Mouse (Mus musculus) spleen, adult 2 months (tissue): Measurements from ENCODE around the gene Bcor. TPM values are rescaled to one million over a fixed set of nuclear protein-coding genes. Genes with fewer than 3 reads are reported as not detected.

Source experiments
- DNase-seq, 2 experiments: peaks; one replicate each; pipeline versions ENCODE4 v3.0.0 to v3.0.0-alpha.2; 2012 to 2021; ENCODE audit warnings: low spot score in 2 of 2, low read depth in 1 of 2
- H3K27ac ChIP-seq: fragments of 200-500 bp; 2 replicates; pipeline ENCODE4 v1.5.1; 2012; ENCODE audit warnings: low read length, inconsistent platforms; ENCODE audit not compliant: insufficient read depth
- H3K27me3 ChIP-seq: fragments of 200-500 bp; 2 replicates; pipeline ENCODE4 v1.6.1; 2012; ENCODE audit warnings: mild to moderate bottlenecking, moderate library complexity, low read length, inconsistent platforms; ENCODE audit not compliant: control insufficient read depth, insufficient read depth
- H3K36me3 ChIP-seq: fragments of 200-500 bp; 2 replicates; pipeline ENCODE4 v1.6.1; 2012; ENCODE audit warnings: mild to moderate bottlenecking, low read length, inconsistent platforms; ENCODE audit not compliant: control insufficient read depth, insufficient read depth
- H3K4me1 ChIP-seq: fragments of 200-500 bp; 2 replicates; pipeline ENCODE4 v1.6.1; 2011; ENCODE audit warnings: inconsistent platforms; ENCODE audit not compliant: control insufficient read depth, insufficient read depth, insufficient read length
- H3K4me3 ChIP-seq: fragments of 200-500 bp; 2 replicates; pipeline ENCODE4 v1.5.1; 2011; ENCODE audit warnings: mild to moderate bottlenecking, inconsistent platforms; ENCODE audit not compliant: insufficient read depth, insufficient read length; ENCODE audit errors: extremely low read depth
- CTCF ChIP-seq: fragments of 200-500 bp; IDR thresholded peaks from 2 replicates; pipeline ENCODE4 v1.5.1; 2011; ENCODE audit warnings: mild to moderate bottlenecking, inconsistent platforms; ENCODE audit not compliant: insufficient read depth, insufficient read length, insufficient replicate concordance; ENCODE audit errors: extremely low read depth
- POLR2A ChIP-seq: fragments of 200-500 bp; IDR thresholded peaks from 2 replicates; pipeline ENCODE4 v1.6.1; 2011; ENCODE audit warnings: low read depth, low read length, inconsistent platforms
- WGBS: fragments of 180-500 bp; shearing (Covaris S2); methylation state at CpG from one replicate; pipeline ENCODE4 v1.1.7; 2018; 5-methylcytosine and 5-hydroxymethylcytosine counted together
- polyA plus RNA-seq: library from polyadenylated mRNA; depleted of rRNA; stranded (reverse); fragments of >200 nt; gene quantifications from 2 replicates; pipeline ENCODE4 v1.2.3, GENCODE M21; 2012

Bcor gene
- polyA plus RNA-seq, 1 experiment = 12.8 TPM

GRCm38 (mm10) chrX:12065782-12066181 lies 94.4 kb downstream of the Bcor start:
- TF ChIP-seq CTCF (no peak), POLR2A (no peak)
- no peak for DNase-seq
- H3K4me1 ChIP-seq = peaks cover 13% of the 10 kb centered on the region; the same call in 1 of the 2 replicates
- no peak overlapping the region for H3K4me3 ChIP-seq
- WGBS = 42% methylated on average over 9 of the region's 9 CpGs
- no peaks in the 10 kb centered on the region for H3K27me3 ChIP-seq
- H3K27ac ChIP-seq = no peak overlapping the region
- no peaks in the 10 kb centered on the region for H3K36me3 ChIP-seq

DNA sequence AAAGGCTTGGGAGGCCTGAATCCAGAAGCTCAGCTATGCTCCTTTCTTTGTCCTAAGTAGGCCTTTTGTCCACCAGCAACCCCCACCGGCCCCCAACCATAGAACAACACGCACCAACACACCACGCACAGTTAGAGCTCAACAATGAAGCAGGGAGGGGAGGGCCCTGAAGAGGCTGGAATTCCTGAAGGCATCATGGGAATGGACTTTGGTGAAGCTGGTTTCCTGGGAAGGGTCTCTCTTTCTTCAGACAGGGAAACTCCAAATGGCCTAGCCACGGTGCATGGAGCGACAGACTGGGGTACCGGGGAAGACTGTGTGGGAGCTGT lies 97.3 kb downstream of the Bcor start:
- Histone ChIP-seq H3K36me3 (0 out of 2 replicates have a peak, but pooled peaks cover 4% of the 10 kb centered on the region), H3K4me3 (no peak overlapping the region), H3K27me3 (no peaks in the 10 kb centered on the region), H3K4me1 (peaks cover 13% of the 10 kb centered on the region; the same call in 1 of the 2 replicates), H3K27ac (no peak overlapping the region; the same call in 1 of the 2 replicates)
- TF ChIP-seq POLR2A (no peak), CTCF (no peak)
- WGBS = 72% methylated on average over 6 of the region's 6 CpGs
- no peak for DNase-seq

DNA sequence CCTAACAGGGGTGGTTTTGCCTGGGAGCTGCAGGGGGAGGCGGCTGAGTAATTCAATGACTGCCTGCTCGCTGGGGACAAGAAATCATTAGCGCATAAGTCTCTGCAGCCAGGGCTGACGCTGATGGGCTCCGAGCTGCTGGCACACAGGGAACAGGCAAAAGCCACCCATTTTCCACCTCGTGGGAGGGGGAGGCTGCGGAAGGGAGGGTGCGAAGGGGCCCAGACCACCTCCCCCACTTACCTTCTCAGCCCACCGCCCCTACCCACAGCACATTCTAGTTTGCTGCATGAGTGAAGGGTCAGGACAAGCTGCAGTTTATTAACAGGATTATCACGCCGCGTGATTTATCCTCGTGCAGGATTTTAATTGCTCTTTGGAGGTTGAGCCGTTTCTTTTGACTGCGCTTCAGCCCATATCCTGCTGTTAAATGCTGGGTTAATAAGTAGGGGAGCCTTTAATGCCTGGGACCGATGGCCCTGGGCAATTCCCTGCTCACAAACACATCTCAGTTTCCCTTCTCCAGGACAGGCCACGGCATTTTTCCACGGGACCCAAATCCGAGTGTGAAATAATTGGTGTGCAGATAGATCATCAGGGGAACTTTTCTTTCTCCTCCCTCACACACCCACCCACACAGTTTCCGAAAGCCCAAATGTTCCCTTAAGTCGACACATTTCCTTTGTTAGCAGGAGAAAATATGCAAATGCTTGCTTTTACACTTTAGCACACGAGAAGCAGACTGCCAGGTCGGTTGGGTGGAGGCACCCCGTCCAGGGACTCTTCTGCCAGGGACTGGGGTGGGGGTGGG lies 97.8 kb downstream of the Bcor start:
- Histone ChIP-seq H3K27ac (no peak overlapping the region), H3K4me3 (no peak overlapping the region), H3K36me3 (peaks cover 5% of the 10 kb centered on the region), H3K4me1 (peaks cover 13% of the 10 kb centered on the region; the same call in 1 of the 2 replicates), H3K27me3 (no peaks in the 10 kb centered on the region)
- 60% methylated on average over 24 of the region's 24 CpGs for WGBS
- DNase-seq = no peak
- TF ChIP-seq CTCF (no peak), POLR2A (no peak)

GRCm38 (mm10) chrX:12060848-12061247 lies 99.3 kb downstream of the Bcor start:
- Histone ChIP-seq H3K4me1 (peaks cover 11% of the 10 kb centered on the region; the same call in 1 of the 2 replicates), H3K27me3 (no peaks in the 10 kb centered on the region), H3K27ac (no peak overlapping the region), H3K4me3 (no peak overlapping the region), H3K36me3 (peaks cover 12% of the 10 kb centered on the region)
- DNase-seq = no peak
- WGBS = 89% methylated on average over 3 of the region's 3 CpGs
- no peak for TF ChIP-seq CTCF
- TF ChIP-seq POLR2A = no peak

- Histone ChIP-seq H3K27ac (no peak overlapping the region), H3K4me3 (no peak overlapping the region), H3K27me3 (no peaks in the 10 kb centered on the region), H3K36me3 (peaks cover 19% of the 10 kb centered on the region), H3K4me1 (peaks cover under 1% of the 10 kb centered on the region; the same call in 1 of the 2 replicates)
- 92% methylated on average over 11 of the region's 11 CpGs for WGBS
- DNase-seq = no peak
- TF ChIP-seq CTCF (no peak), POLR2A (no peak)
These were observed 102.9 kb downstream of the Bcor start for GRCm38 (mm10) chrX:12057210-12057609.

DNA sequence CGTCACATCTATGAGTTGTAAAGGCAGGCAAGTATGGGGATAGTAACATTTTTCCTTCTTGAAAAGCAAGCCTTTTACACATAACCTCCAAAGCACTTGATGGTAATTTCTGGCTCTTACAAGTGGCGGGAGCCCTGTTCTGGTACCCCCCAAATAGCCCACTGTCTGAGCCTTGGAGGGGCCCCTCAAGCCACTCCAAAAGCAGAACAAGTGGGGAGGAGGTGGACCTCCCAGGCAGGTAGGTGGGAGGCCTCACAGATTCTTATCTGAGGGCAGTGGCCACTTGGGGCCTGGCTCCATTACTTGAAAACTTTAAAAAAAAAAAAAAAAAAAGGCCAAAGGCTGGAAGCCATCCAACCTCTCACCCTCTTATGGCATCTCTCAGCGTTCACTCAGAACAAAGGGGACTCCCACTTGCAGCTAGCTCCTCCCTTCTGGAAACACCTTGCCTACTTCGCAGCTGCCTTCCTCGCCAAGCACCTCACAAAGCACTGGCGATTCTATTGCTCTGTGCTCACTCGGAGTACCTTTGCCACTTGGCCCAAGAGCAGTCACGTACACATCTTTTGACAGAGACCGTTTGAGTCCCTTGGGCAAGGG lies 106.7 kb downstream of the Bcor start:
- 80% methylated on average over 9 of the region's 9 CpGs for WGBS
- DNase-seq = no peak
- Histone ChIP-seq H3K27me3 (no peaks in the 10 kb centered on the region), H3K27ac (no peak overlapping the region), H3K4me1 (peaks cover 4% of the 10 kb centered on the region; the same call in 1 of the 2 replicates), H3K4me3 (no peak overlapping the region), H3K36me3 (peaks cover 21% of the 10 kb centered on the region)
- no peak for TF ChIP-seq POLR2A
- no peak for TF ChIP-seq CTCF

DNA sequence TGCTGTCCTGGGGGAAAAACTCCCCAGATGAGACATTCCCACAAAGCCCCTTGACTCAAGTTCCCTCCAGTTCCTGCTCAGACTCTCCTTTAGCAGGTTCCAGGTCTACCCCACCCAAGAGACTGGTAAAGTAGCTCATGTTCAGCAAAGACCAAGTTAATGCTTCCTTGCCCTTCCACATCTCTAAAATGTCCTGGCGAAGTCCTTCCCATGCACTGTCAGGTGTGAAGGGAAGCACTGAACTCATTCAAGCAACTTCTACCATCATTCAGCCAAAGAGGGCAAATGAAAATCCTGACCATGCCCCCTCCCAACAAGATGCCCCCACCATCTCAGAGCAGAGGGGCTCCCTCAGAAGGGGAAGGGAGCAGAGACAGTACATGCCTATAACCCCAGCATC lies 107.5 kb downstream of the Bcor start:
- H3K4me3 ChIP-seq = no peak overlapping the region
- WGBS = 96% methylated on average over 1 of the region's 1 CpGs
- H3K36me3 ChIP-seq = peaks cover 23% of the 10 kb centered on the region
- DNase-seq = no peak
- TF ChIP-seq POLR2A (no peak), CTCF (no peak)
- peaks cover 10% of the 10 kb centered on the region; the same call in 1 of the 2 replicates for H3K4me1 ChIP-seq
- no peaks in the 10 kb centered on the region for H3K27me3 ChIP-seq
- H3K27ac ChIP-seq = no peak overlapping the region
